Mouse (Mus musculus): ENCODE results near the gene Wsb1. TPM values are rescaled to one million over a fixed set of nuclear protein-coding genes. Genes with fewer than 3 reads are reported as not detected.

Wsb1 gene
- polyA plus RNA-seq, 1 experiment: 181 TPM

DNA sequence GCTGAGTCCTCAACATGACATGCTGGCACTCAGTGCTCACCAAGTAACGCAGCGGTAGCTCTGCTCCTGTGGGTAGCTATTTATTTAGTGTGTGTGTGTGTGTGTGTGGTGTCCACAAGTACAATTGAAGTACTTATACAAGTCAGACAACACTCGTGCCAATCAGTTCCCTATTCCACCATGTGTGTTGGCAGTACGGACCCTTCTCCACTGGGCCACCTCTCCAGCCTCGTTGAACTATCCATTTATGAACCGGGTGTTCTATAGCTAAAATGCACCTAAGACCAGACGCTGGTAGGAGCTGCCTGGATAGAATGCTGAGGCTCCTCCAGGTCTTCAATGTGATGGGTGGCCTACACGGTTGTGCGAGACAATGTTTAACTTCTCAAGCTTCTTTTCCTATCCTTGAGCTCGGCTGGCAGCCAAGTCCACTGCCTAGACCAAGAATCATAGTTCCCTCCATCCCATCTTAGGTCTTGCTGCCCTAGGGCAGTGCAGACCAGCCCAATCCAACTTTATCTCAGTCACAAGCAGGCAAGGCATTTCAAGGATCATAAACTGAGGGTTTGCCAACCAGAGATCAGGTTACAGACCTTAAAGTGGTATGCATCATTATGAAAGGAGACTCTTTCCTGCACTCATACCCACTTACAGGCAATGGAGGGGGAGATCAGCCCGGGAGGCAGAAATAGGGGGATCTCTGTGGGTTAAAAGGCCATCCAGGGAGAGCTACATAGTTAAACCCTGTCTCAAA, 16.6 kb downstream of the Wsb1 start:
- H3K27ac ChIP-seq (ENCODE audit: insufficient read depth, low read length): no peak overlapping the region
- TF ChIP-seq CTCF (IDR thresholded peaks at IDR 0.05; ENCODE audit: extremely low read depth, insufficient read depth, low read length): no peak
- TF ChIP-seq POLR2A (IDR thresholded peaks at IDR 0.05; ENCODE audit: extremely low read depth, insufficient read depth, low read length): no peak
- no peak overlapping the region for H3K4me3 ChIP-seq (ENCODE audit: insufficient read depth, low read length)
- no peaks in the 10 kb centered on the region for H3K4me1 ChIP-seq (ENCODE audit: control insufficient read depth, insufficient read depth, low read length)

DNA sequence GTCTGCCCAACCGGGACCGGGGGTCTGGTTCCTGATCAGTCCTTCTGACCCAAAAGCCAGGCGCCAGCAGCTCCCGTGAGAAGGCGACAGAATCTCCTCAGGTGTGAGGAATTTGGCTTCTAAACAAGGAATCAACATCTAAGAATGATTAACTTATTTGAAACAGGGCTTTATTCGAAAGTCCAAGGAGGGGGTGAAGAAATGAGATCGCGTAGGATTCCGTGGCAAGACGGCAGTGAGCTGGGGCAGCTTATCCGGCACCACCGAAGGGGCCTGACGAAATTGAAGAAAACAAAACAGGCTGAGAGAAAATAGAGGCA, 24.3 kb downstream of the Wsb1 start:
- Histone ChIP-seq H3K27ac (ENCODE audit: insufficient read depth, low read length) (no peak overlapping the region), H3K4me1 (ENCODE audit: control insufficient read depth, insufficient read depth, low read length) (no peaks in the 10 kb centered on the region), H3K4me3 (ENCODE audit: insufficient read depth, low read length) (no peak overlapping the region)
- no peak for TF ChIP-seq CTCF (IDR thresholded peaks at IDR 0.05; ENCODE audit: extremely low read depth, insufficient read depth, low read length)
- TF ChIP-seq POLR2A (IDR thresholded peaks at IDR 0.05; ENCODE audit: extremely low read depth, insufficient read depth, low read length): no peak

DNA sequence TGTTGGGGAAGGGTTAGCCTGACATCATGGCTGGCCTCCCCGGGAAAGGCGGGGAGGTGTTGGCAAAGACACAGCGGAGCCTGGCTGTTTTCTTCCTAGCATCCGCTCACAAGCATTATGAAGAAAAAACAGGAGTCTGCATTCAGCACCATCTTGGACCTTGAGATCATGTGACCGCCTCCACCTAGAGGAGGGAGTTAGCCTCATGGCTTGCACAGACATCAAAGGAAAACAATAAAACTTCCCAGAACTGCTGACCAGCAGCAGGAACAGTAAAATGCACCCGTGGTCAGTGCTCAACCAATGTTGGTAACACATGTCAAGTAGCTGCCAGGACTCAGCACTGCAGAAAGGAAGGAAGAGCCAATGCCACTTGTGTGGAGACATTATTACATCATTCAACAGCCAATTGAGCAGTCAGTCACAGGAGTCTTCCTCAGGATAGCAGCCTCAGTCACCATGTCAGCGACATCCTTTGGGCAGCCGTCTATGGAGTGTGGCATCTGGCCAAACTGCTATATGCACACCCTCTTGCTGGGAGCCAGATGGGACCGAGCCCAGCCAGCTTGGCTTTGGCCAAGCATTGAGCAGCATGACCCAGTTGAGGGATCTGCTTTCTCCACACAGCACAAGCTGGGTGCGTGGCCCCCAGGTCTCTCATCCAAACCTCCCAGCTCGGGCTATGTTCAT, 24.8 kb downstream of the Wsb1 start:
- TF ChIP-seq POLR2A (IDR thresholded peaks at IDR 0.05; ENCODE audit: extremely low read depth, insufficient read depth, low read length) (no peak), CTCF (IDR thresholded peaks at IDR 0.05; ENCODE audit: extremely low read depth, insufficient read depth, low read length) (no peak)
- Histone ChIP-seq H3K4me3 (ENCODE audit: insufficient read depth, low read length) (no peak overlapping the region), H3K27ac (ENCODE audit: insufficient read depth, low read length) (no peak overlapping the region), H3K4me1 (ENCODE audit: control insufficient read depth, insufficient read depth, low read length) (no peaks in the 10 kb centered on the region)

DNA sequence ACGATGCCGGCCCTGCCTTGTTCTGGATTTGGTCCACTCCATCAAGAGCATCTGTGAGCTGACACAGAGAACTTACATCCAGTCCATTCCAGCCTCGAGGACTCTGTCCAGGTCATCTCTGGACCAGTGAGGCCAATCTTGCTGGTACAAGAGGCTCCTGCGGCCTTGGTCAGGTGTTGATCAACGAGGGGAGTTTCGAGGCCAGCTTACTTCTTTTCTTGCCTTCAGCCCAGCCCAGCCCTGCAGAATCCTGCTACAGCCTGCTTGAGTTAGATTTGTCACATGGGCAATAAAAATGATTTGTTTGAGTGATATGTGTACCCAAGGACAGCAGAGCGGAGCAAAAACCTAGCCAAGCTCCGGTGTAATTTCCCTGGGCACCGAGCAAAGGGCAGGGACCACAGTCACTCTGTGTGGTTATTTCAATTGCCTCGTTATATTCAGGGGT, 25.4 kb downstream of the Wsb1 start:
- Histone ChIP-seq H3K27ac (ENCODE audit: insufficient read depth, low read length) (no peak overlapping the region), H3K4me3 (ENCODE audit: insufficient read depth, low read length) (no peak overlapping the region), H3K4me1 (ENCODE audit: control insufficient read depth, insufficient read depth, low read length) (no peaks in the 10 kb centered on the region)
- TF ChIP-seq CTCF (IDR thresholded peaks at IDR 0.05; ENCODE audit: extremely low read depth, insufficient read depth, low read length): no peak
- TF ChIP-seq POLR2A (IDR thresholded peaks at IDR 0.05; ENCODE audit: extremely low read depth, insufficient read depth, low read length): no peak

DNA sequence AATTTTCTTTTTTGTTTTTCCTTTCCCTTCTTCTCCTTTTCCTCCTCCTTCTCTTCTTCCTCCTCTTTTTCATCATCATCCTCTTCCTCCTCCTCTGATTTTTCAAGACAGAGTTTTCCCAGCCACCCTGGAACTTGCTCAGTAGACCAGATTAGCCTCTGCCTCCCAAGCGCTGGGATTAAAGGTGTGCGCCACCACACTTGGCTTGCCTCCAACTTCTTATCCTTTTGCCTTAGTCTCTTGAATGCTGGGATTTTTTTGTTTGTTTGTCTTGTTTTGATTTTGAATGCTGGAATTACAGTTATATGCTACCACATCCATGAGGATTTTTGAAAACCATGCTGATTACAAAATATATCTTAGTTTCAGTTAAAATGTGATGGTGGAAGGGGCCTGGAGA, 26.4 kb downstream of the Wsb1 start:
- Histone ChIP-seq H3K4me3 (ENCODE audit: insufficient read depth, low read length) (no peak overlapping the region), H3K4me1 (ENCODE audit: control insufficient read depth, insufficient read depth, low read length) (no peaks in the 10 kb centered on the region), H3K27ac (ENCODE audit: insufficient read depth, low read length) (no peak overlapping the region)
- no peak for TF ChIP-seq POLR2A (IDR thresholded peaks at IDR 0.05; ENCODE audit: extremely low read depth, insufficient read depth, low read length)
- no peak for TF ChIP-seq CTCF (IDR thresholded peaks at IDR 0.05; ENCODE audit: extremely low read depth, insufficient read depth, low read length)

DNA sequence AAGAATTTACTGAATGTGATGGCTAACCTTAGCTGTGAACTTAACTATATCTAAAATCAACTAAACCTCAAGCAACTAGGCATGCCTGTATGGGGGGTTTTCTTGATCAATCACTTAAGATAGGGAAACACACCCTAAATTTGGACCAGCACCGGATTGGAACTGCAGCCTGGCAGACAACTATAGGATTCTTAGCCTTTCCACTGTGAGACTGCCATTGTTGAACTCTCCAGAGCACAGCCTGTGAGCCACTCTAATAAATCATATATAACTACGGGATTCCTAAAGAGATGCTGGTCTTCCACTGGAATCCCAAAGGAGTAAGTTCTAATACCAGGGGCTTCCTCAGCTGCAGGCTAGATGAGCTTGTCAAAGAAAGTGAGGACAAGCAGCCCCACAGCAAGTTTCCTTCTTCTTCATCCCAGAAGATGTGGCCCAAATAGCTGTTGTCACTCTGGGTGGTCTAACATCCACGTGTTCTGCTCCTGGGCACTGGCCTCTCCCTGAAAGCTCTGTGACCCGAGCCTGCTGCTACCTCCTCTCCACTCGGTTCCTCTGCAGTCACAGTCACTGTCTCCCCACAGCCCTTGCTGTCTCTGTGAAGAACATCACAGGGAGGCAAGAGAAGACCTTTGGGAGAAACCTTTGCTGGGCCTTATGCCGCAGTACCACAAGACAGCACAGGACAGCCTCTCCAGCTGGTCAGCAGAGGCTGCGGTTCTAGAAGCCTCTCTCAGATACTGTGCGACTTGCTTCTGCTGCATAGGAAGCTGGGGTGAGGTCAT, 28.9 kb downstream of the Wsb1 start:
- no peaks in the 10 kb centered on the region for H3K4me1 ChIP-seq (ENCODE audit: control insufficient read depth, insufficient read depth, low read length)
- no peak overlapping the region for H3K27ac ChIP-seq (ENCODE audit: insufficient read depth, low read length)
- TF ChIP-seq POLR2A (IDR thresholded peaks at IDR 0.05; ENCODE audit: extremely low read depth, insufficient read depth, low read length): no peak
- no peak for TF ChIP-seq CTCF (IDR thresholded peaks at IDR 0.05; ENCODE audit: extremely low read depth, insufficient read depth, low read length)

DNA sequence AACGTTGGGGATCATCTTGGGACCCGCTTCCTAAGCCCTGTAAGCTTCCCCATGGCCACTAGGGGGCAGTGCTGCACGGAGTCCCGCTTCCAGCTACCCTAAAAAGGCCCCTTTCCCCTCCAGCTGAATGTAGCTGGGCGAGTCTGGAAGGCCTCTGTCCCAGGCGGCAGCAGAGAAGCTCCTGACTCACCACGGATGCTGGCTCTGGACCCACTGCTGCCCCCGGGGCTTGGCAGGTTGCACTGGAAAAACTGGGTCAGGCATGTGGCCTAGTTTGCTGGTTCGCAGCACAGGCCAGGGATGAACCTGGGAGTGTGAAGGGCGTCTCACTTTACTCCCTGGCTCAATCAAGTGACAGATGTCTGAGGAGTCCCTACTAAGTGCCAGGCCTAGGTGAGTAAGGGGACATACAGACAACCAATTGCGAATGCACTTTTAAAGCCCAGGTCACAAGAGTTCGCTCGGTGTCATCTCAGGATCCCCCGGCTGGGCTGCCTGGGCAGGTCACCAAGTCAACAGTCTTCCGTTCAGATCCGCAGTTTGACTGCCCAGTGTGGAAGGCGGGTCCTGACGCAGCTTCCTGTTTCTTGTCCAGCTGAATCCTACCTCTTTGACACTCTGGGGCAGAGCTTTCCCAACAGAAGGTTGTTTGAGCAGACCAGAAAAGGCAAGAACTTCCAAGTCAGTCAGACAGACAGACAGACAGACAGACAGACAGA, 29.8 kb downstream of the Wsb1 start:
- Histone ChIP-seq H3K4me3 (ENCODE audit: insufficient read depth, low read length) (no peak overlapping the region), H3K4me1 (ENCODE audit: control insufficient read depth, insufficient read depth, low read length) (no peaks in the 10 kb centered on the region), H3K27ac (ENCODE audit: insufficient read depth, low read length) (no peak overlapping the region)
- peak; percentile 84 for TF ChIP-seq CTCF (IDR thresholded peaks at IDR 0.05; ENCODE audit: extremely low read depth, insufficient read depth, low read length)
- TF ChIP-seq POLR2A (IDR thresholded peaks at IDR 0.05; ENCODE audit: extremely low read depth, insufficient read depth, low read length): no peak

More for the DNA sequence above, 28.9 kb downstream of the Wsb1 start:
- no peak overlapping the region for H3K4me3 ChIP-seq (ENCODE audit: insufficient read depth, low read length)

DNA sequence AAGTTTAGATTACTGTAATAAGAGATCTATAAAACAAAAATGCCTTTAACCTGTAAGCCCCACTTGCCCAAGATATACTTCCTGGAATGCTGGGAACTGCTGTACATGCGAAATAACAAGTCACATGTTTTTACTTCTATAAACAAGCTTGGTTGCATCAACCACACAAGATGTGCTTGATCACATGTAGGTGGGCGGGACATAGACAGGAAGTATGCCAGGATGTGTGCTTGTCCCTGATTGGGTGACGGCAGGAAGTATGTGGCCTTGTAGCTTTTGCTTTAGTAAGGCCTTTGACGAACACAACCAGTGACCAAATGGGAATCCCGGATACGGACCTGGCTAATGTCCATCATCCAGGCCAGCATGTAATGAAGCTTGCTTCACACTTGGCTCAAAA, 31.1 kb downstream of the Wsb1 start:
- Histone ChIP-seq H3K27ac (ENCODE audit: insufficient read depth, low read length) (no peak overlapping the region), H3K4me1 (ENCODE audit: control insufficient read depth, insufficient read depth, low read length) (no peaks in the 10 kb centered on the region), H3K4me3 (ENCODE audit: insufficient read depth, low read length) (no peak overlapping the region)
- TF ChIP-seq CTCF (IDR thresholded peaks at IDR 0.05; ENCODE audit: extremely low read depth, insufficient read depth, low read length): no peak
- TF ChIP-seq POLR2A (IDR thresholded peaks at IDR 0.05; ENCODE audit: extremely low read depth, insufficient read depth, low read length): no peak

DNA sequence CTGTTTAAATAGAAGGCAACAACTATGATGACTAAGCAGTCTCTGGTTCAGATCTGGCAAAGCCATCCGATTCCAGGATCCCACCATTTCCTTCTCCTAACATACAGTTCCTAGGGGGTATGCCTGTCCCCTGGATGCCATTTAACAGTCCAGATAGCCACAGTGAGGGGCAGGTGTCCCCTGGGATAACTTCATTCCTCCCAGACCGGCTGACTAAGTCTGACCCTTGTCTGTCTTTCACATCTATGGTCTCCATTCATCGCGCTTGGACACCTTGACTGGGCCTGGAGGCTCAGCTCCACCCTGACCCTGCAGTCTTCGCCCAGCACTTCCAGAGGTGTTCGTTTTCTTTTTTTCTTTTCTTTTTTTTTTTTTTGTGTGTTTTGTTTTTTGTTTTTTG, 31.8 kb downstream of the Wsb1 start:
- Histone ChIP-seq H3K4me3 (ENCODE audit: insufficient read depth, low read length) (no peak overlapping the region), H3K4me1 (ENCODE audit: control insufficient read depth, insufficient read depth, low read length) (no peaks in the 10 kb centered on the region), H3K27ac (ENCODE audit: insufficient read depth, low read length) (no peak overlapping the region)
- TF ChIP-seq POLR2A (IDR thresholded peaks at IDR 0.05; ENCODE audit: extremely low read depth, insufficient read depth, low read length): no peak
- TF ChIP-seq CTCF (IDR thresholded peaks at IDR 0.05; ENCODE audit: extremely low read depth, insufficient read depth, low read length): no peak
